Mouse (Mus musculus) liver, adult 2 months (tissue): Measurements from ENCODE around the gene Ldah.

Source experiments
- CTCF ChIP-seq: fragments of 200-500 bp; IDR thresholded peaks from 2 replicates; pipeline ENCODE4 v1.5.1; 2011; ENCODE audit warnings: low read depth, low read length, control low read depth
- POLR2A ChIP-seq: fragments of 200-500 bp; IDR thresholded peaks from 2 replicates; pipeline ENCODE4 v1.6.1; 2011; ENCODE audit warnings: low read length, control low read depth; ENCODE audit not compliant: insufficient read depth; ENCODE audit errors: extremely low read depth

GRCm38 (mm10) chr12:8301841-8302431 lies 94.0 kb downstream of the Ldah start, which contains the start of gene Gdf7:
- TF ChIP-seq CTCF (peak; percentile 24; the same call in 1 of the 2 replicates), POLR2A (no peak)
